Mouse (Mus musculus) left cerebral cortex, adult 18-20 months (tissue): ENCODE data around the gene Rnf44. TPM values are rescaled to one million over a fixed set of nuclear protein-coding genes. Genes with fewer than 3 reads are reported as not detected.

Source experiments
- DNase-seq, 2 experiments: peaks; one replicate each; pipeline ENCODE4 v3.0.0; 2021 to 2022; ENCODE audit warnings: low spot score in 2 of 2, mixed read lengths in 1 of 2
- long read RNA-seq, 2 experiments: library from polyadenylated mRNA; stranded (forward); transcript quantifications; one replicate each; pipeline ENCODE4 v2.0.0; 2021
- total RNA-seq, 2 experiments: library from RNA; stranded (reverse); gene quantifications; 2 replicates each; pipeline ENCODE4 v1.2.3; 2021

The Rnf44 gene
- total RNA-seq, result 100 to 1,000 TPM; 168 to 172 TPM
- long read RNA-seq, experiment 1, transcript Rnf44-201 (11 exons, 3,734 nt), result major isoform, 14 of 98 reads
- long read RNA-seq, experiment 1, transcript Rnf44-211 (11 exons, 3,797 nt), result minor isoform, 9 of 98 reads
- long read RNA-seq, experiment 1, partial matches to known transcripts, result 33 of 98 reads
- long read RNA-seq, experiment 1, other reads (novel, unspliced or antisense), result 39 of 98 reads
- long read RNA-seq, experiment 2, transcript Rnf44-201 (11 exons, 3,734 nt), result major isoform, 5 of 69 reads
- long read RNA-seq, experiment 2, partial matches to known transcripts, result 18 of 69 reads
- long read RNA-seq, experiment 2, other reads (novel, unspliced or antisense), result 41 of 69 reads

- peak; percentile 99 for DNase-seq
These were observed at the start of gene Rnf44 for GRCm38 (mm10) chr13:54693558-54694347. Gene Rnf44 (minus strand): TSS chr13:54693907.

DNA sequence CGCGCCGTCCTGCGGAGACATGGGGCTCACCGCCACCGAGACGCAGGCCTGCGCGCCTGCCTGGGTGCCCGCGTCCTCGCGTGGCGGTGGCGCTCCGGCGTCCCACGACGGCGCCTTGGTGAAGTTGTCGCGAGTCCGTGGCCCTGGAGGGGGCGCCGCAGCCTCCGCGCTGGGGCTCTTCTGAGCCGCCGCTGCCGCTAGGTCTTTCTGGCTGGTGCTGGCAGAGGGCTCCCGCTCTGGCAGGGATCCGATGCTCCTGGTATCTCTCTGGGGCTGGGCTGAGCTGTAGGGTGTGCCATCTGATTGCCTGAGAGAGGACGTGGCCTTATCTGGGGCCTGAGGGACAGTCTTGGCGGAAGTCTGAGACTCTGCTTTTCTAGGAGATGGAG, 44.5 kb upstream of the Rnf44 start:
- DNase-seq, result no peak

- no peak for DNase-seq
These were observed 43.9 kb upstream of the Rnf44 start for GRCm38 (mm10) chr13:54737488-54738212.

GRCm38 (mm10) chr13:54736931-54737330, 43.2 kb upstream of the Rnf44 start:
- no peak for DNase-seq

- DNase-seq, result no peak
These were observed 32.4 kb upstream of the Rnf44 start for GRCm38 (mm10) chr13:54726131-54726530.

DNA sequence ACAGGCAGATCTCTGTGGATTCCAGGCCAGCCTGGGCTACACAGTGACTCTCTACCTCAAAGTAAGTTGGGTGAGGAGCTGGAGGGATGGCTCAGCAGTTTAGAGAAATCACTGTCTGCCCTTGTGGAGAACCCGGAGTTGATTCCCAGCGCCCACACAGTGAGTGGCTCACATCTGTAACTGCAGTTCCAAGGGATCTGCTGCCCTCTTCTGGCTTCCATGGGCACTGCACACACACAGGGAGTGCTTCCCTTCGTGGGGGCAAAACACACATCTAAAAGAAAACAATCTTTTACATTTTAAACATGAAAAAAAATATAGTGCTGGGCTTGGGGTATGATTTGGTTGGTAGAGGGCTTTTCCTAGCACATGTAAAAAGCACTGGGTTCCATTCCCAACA, 29.4 kb upstream of the Rnf44 start:
- no peak for DNase-seq

GRCm38 (mm10) chr13:54716916-54717315, 23.2 kb upstream of the Rnf44 start:
- DNase-seq, result peak; percentile 62 to 66

GRCm38 (mm10) chr13:54714996-54715395, 21.3 kb upstream of the Rnf44 start:
- DNase-seq, result no peak

DNA sequence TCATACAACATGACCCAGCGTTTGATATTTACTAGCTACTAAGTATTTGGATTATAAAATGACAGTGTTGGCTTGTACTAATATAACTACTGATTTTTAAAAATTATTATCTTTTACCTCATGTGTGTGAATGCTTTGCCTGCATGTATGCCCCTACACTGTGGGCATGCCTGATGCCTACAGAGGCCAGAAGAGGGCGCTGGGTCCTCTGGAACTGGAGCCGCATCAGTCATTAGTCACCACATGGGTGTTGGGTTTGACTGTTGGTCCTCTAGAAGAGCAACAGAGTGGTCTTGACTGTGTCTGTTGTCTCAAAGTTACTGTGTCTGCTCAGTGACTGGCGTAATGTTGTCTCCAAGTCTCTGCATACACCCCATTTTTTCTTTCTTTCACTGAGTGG, 20.7 kb upstream of the Rnf44 start:
- no peak for DNase-seq

DNA sequence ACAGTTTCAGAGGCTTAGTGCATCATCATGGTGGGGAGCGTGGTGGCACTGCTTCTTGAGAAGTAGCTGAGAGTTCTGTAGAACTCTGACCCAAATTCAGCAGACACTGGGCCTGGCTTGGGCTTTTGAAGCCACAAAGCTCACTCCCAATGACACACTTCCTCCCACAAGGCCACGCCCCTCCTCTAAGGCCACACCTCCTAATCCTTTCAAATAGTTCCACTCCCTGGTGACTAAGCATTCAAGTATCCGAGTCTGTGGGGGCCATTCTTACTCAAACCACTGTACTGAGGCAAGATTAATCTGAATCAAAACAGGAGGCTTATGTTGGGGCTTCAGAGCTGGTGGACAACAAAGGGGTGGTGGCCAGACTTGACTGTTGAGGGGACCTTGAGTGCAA, 17.2 kb upstream of the Rnf44 start:
- no peak for DNase-seq

- DNase-seq, result no peak
These were observed 11.2 kb upstream of the Rnf44 start for GRCm38 (mm10) chr13:54704890-54705289.

- DNase-seq, result no peak
These were observed 8.8 kb upstream of the Rnf44 start for GRCm38 (mm10) chr13:54702507-54702906.

DNA sequence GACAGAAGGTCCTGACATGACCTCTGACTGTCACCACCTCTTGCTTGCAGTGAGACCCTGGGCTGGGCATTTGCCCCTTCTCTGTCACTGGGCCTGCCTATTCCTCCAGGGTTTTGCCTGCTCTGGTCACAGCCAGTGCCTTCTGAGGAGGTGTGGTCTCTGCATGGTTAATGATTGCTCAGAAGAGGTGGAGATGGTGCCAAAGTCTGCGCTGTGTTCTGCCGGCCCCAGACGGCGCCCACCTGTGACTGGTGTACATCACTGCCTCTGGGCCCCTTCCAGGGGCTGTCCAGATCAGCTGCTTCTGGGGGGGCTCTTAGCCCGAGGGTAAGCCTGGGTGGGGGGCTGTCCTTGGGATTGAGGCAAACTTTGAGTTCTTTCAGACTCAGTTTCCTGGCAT, 7.5 kb upstream of the Rnf44 start, which contains the start of gene Cdhr2:
Gene Cdhr2 (plus strand): TSS at position 219 of the 400 bp plus-strand sequence.
- DNase-seq, result no peak

- DNase-seq, result no peak
These were observed 1.9 kb upstream of the Rnf44 start for GRCm38 (mm10) chr13:54695479-54696230.

- DNase-seq, result peak in 1 of 2 experiments; percentile 82
These were observed 797 bp upstream of the Rnf44 start for GRCm38 (mm10) chr13:54694348-54695060.

DNA sequence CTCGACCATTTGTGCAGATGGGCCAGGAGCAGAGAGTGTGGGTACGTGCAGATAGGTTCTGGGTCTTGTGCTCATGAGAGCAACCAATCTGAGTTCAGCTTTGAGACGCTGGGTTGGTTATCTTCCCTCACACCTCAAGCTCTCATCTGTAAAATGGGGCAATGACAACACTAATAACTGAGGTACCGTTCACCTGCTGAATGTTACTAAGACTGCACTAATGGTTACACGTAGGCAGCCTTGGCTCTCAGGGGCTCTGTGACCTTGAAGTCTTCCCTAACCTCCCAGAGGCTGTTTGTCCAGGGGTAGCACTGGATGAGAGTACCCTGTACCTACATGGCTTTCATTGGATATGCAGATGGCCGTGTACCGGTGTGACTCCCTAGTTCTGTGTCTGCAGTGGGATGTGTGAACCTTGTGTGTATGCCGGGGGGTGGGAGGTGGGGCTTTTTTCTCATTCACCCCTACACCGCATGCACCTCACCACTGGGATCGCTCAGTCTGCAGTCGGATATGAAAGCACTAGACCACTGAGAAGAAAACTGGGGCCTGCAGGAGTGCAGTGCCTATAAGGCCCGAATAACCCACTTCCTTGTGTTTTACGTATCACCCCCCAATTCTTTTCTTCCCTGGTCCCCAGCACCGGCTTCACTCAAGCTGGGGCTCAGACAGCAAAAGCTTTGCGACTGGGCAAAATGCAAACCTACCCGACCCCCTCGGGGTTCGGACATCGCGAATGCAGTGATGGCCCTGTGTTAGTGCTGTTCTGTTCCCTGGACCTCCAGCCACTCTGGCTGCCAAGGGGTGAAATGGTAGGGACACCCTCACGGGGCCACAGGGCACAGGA, 773 bp downstream of the Rnf44 start:
- no peak for DNase-seq

DNA sequence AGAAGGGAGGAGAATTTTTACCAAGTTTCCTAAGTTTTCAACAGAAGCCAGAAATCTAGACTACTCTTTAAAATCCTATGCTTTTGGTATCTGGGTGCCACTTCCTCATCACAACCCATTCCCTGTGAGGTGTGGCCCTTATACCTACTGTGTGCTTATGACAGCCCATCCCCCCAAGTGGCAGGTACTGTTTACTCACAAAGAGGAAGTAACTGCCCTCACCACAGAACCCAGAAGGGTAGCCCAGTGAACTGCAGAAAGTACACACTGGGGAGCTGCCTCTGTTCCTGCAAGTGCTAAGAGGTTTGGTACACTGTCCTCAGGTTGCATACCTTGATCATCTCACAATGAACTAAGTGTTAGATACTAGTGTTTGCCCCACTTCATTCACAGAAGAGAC, 2.0 kb downstream of the Rnf44 start:
- DNase-seq, result no peak

- DNase-seq, result no peak
These were observed 3.5 kb downstream of the Rnf44 start for GRCm38 (mm10) chr13:54690151-54690740.
